Mouse (Mus musculus): ENCODE data around the gene Ust.

Ust gene

DNA sequence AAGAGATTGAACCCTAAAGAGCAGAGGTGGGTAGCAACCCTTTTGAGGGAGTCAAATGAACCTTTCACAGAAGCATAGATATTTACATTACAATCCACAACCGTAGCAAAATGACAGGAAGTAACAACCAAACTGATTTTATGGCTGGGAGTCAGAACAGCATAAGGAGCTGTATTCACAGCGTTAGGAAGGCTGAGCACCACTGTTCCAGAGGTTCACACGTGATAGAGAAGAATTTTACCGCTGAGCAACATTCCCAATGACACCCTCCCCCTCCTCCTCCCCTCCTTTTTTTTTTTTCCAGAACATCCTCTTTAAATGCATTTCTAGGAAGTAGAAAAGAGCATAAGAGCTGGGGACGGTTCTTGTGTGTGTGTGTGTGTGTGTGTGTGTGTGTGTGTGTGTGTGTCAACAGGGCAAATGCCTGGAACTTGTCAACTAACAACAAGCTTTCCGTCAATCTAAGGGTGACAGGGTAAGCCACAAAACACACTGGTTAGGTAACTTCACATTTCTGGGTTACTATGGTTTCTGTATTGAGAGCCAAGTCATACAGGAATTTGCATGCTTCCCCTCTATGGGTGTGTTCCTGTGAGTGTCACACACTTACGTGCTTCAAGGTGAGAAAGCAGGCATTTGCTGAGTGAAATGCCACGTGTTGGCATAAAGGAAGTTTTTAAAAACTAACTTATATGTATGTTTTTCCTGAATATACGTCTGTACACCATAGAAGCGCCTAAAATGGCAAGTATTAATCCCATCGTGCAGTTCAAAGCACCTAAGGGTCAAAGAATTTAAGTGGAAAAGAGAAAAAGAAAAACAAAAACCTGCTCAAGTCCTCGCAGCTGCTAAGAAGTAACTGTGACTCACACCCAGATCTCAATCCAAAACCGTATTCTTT is 13.0 kb downstream of the Ust start:
- intact Hi-C loops (cut with DNase I): no loop called here

GRCm38 (mm10) chr10:8504832-8505231 is 13.8 kb downstream of the Ust start:
- intact Hi-C loops (cut with DNase I): no loop called here

- intact Hi-C loops (cut with DNase I): no loop called here
These were observed 19.4 kb downstream of the Ust start for GRCm38 (mm10) chr10:8498951-8499891.

- intact Hi-C loops (cut with DNase I): no loop called here
These were observed 23.0 kb downstream of the Ust start for GRCm38 (mm10) chr10:8495543-8496141.

DNA sequence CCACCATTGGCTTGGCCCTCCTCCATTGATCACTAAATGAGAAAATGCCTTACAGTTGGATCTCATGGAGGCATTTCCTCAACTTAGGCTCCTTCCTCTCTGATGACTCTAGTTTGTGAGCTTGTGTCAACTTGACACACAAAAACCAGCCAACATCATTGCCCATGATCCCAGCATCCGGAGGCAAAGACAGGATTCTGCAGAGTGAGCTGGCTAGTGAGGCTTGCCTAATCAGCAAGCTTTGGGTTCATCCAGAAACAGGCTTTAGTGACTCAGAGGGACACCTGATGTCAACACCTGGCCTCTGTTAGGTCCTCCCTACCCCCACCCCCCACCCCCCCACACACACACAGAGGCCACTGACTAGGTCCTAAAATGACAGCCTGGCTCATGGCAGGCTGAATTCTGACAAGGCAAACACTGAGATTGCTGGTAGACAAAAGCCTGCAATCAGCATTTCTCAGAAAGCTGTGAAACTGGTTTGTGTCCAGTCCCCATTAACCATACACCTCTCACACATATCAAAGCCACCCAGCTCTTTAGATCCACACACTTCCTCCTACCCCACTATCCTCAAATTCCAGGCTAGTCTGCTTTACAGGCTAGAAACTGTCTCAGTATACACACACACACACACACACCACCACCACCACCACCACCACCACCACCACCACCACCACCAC is 26.6 kb downstream of the Ust start:
- intact Hi-C loops (cut with DNase I): no loop called here

DNA sequence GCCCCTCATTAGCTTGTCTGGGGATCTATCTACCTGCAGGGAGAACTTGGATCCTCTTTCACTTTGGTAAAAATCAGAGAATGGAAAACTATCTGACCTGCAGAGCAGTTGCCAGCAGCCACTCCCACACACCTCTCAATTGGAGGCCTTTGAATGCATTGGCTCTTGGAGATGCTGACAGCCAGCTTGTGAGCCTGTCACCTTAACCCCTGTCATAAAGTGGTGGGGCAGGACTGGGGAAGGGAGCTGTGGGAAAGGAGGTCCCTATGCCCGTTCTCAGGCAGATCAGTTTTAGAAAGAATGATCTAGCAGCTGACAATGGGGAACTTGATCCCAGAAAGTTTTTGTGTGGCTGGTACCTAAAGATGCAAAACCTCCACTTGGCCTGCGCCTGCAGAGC is 31.2 kb downstream of the Ust start:
- intact Hi-C loops (cut with DNase I): no loop called here

GRCm38 (mm10) chr10:8484487-8484886 is 34.1 kb downstream of the Ust start:
- intact Hi-C loops (cut with DNase I): no loop called here

DNA sequence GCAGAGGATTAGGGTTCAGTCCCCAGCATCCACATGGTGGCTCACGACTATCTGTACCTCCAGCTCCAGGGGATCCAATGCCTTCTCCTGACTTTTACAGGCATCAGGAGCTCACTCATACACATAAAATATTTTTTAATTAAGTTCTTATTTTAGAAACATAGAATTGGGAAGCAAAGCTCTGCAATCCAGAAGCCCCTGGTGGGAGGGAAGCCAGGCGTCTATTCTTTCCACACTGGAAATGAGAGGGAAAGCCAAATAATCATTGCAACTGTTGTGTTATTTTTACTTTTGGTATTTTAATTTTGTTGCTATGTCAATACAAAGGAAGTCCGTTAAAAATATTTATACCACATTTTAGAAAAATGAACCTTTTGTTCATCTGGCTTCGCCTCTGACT is 35.8 kb downstream of the Ust start:
- intact Hi-C loops (cut with DNase I): no loop called here

DNA sequence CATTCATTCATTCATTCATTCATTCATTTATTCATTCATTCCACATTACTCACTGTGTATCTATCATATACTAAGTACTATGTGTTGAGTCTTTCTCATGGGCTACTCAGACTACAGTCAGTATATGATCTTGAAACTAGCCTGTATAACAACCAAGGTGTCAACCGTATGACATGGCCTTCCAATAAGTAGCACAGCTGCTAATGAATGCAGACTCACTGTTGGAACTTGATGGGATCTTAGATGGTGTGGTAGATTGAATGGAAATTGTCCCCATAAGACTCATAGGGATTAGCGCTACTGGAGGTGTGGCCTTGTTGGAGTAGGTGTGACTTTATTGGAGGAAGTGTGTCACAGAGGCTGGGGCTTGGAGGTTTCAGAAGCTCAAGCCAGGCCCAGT is 38.8 kb downstream of the Ust start:
- intact Hi-C loops (cut with DNase I): no loop called here

DNA sequence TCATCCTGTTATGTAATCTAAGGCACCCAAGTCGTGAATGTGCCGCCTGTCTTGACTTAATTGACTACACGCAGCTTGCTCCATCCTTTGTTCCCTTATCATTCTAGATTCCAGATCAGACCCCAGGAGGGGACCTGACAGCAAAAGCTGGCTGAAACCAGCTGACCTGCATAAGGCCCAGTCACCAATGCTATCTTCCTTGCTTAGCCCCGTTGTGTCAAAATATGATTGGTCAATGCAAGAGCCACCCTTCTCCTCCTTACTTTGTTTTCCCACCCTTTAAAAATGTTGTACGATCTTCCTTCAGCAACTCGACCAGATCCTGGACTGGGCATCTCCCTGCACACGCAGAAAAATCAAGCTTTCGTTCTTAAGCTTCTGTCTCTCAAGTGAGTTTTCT is 40.7 kb downstream of the Ust start:
- intact Hi-C loops (cut with DNase I): no loop called here

- intact Hi-C loops (cut with DNase I): no loop called here
These were observed 46.6 kb downstream of the Ust start for GRCm38 (mm10) chr10:8471995-8472394.

- intact Hi-C loops (cut with DNase I): no loop called here
These were observed 47.6 kb downstream of the Ust start for GRCm38 (mm10) chr10:8471012-8471411.

DNA sequence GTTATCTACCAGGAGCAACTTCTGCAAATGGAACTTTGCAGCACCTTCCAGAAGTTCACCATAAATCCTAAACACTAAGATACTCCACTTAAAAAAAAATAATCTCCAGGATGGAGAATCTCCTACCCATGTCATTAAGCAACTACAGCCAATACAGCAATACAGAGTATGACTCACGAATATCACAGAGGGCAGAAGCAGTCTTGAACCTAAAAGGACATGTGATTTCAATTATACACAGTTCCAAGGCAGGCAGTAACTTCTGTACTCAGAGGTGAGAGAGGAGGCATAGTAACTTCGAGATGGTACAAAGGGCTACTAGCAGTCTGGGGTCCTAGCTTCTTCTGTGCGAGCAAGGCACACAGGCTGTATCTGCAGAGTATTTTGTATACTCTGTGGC is 49.1 kb downstream of the Ust start:
- intact Hi-C loops (cut with DNase I): no loop called here

DNA sequence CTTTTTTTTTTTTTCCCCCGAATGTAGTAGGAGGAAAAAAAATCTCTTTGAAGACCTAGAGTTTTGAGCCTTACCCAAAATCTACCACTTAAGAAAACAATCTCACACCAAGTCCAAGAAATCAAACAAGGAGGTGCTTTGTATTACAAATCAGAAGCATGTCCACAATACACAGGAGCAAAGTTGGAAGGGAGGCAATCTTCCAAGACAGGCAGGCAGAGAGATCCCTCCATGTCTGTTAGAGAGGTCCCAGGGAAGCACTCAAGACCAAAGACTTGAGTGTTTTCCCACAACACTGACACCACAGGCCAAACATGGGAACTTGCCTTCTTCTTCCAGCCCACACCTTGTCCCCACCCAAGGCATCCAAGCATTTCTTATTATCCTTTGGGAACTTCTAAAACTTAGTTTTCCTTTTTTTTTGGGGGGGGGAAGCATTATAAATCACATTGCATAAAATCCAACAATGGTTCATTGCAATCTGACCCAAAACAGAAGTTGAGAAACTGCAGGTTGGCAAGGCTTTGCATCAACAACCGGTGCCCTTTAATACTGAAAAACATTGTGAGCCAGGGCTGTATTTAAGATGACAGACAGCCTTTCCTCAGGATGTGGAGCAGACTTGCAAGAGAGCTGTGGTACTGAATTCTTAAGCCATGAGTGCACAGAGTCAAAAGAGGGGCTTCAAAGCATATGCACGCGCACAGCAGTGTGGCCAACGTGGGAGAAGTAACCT is 49.8 kb downstream of the Ust start:
- intact Hi-C loops (cut with DNase I): no loop called here

GRCm38 (mm10) chr10:8465918-8466317 is 52.7 kb downstream of the Ust start:
- intact Hi-C loops (cut with DNase I): no loop called here

- intact Hi-C loops (cut with DNase I): no loop called here
These were observed 53.4 kb downstream of the Ust start for GRCm38 (mm10) chr10:8465216-8465615.

- intact Hi-C loops (cut with DNase I): no loop called here
These were observed 57.3 kb downstream of the Ust start for GRCm38 (mm10) chr10:8461372-8461771.

DNA sequence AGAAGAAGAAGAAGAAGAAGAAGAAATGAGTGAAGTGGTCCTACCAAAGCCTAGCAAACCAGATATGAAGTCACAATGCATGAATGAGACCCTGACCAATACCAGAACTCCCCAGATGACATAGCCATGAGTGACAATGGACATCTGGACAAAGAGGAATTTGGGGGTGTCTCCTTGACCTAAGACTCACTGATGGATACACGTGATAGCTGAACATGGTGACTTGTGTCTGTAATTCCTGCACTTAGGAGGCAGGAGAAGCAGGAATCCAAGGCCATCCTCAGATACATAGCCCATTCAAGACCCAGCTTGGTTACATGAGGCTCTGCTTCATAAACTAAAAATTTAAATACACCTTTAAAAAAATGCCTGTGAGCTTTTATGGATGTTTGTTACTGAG is 63.9 kb downstream of the Ust start:
- intact Hi-C loops (cut with DNase I): no loop called here

DNA sequence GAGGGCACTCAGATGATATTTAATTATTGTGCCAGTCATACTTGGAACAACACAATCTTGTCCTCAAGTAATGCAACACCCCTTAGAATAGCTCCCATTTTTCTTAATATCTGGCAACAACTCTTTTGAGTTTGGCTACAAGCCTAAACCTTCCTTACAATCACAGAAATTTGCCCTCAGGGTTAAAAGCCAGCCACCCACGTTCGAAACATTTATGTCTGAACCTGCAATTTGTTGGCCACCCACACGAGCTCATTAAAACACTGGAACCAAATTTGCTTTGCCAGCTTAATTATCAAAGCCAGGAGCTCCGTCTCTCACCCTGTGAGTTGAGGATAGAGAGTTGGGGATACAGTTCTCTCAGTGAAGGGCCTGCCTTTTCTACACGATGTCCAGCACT is 70.9 kb downstream of the Ust start:
- intact Hi-C loops (cut with DNase I): no loop called here

DNA sequence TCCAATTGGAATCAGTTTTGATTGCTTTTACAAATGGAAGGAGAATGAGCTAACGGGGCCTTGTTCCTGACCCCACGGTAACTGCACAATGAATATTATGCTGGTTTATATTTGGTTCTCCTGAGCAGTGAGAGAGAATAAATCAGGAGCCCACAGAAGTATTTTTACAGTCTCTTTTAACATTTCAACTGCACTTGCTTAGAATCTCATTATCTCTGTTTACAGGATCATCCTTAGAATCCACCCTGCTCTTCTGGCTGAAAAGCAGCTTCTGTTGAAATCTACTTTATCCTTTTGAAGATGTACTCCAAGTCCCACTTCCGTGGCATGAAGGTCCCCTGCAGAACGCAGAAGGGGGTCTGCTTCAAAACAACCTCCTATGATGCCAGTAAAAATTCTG is 71.7 kb downstream of the Ust start:
- intact Hi-C loops (cut with DNase I): no loop called here

- intact Hi-C loops (cut with DNase I): no loop called here
These were observed 74.6 kb downstream of the Ust start for GRCm38 (mm10) chr10:8444052-8444451.

Data from adrenal gland (tissue).